In the genomic region with DNA sequence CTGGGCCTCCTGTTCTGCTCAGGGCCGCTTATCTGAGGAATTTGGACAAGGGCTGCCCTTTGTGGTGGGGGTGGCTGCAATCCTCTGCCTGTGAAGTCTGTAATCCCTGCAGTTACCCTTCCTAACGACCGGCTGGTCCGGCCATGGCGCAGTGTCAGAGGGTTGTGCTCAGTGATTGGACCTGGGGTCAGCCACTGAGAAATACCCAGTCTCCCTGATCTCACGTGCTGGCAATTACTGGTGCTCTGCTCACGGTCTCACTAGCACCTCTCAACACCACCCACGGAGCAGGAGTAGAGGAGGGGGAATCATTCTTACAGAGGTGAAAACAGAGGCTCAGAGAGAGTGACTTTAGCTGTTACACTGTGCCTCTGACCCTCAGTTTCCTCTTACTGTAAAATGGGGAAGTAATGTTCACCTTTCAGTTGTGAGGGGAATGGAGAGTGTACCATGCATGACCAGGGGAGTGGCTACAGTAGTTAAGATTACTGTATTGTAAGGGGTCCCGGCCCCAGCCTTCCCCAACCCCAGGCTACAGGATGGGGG, we compare ENCODE assay signal across 7 mouse cellular contexts. TPM values are rescaled to one million over a fixed set of nuclear protein-coding genes. Genes with fewer than 3 reads are reported as not detected.
DNase-seq lines count a peak whose midpoint lies in the region; ATAC-seq and TF ChIP-seq lines count a peak whose summit lies in the region.

No protein-coding gene starts in this region.

- 0 out of 2 replicates have a peak, but pooled peaks have one; percentile 7 for ATAC-seq in heart, embryonic 14.5 days (ENCODE audit: insufficient number of reproducible peaks, insufficient read depth, low FRiP score, low read depth)
- ATAC-seq in midbrain, embryonic 14.5 days (ENCODE audit: low FRiP score, low TSS enrichment), result no peak
- no peak for ATAC-seq in frontal cortex, adult (ENCODE audit: low TSS enrichment)

- no peaks in the 10 kb centered on the region for H3K27me3 ChIP-seq in ES-Bruce4 (ENCODE audit: control insufficient read depth, insufficient read depth, low read length, poor library complexity, severe bottlenecking)
- H3K27me3 ChIP-seq in heart, embryonic 14.5 days (ENCODE audit: control insufficient read depth, insufficient read depth, low read length), result no peaks in the 10 kb centered on the region
- H3K27me3 ChIP-seq in midbrain, embryonic 14.5 days (ENCODE audit: control insufficient read depth, insufficient read depth, low read length), result no peaks in the 10 kb centered on the region

- peaks cover 9% of the 10 kb centered on the region for H3K4me1 ChIP-seq in ES-Bruce4 (ENCODE audit: control insufficient read depth, insufficient read depth, low read length)
- H3K4me1 ChIP-seq in bone marrow, adult 2 months (ENCODE audit: control insufficient read depth, insufficient read depth, low read length), result peaks cover 5% of the 10 kb centered on the region
- H3K4me1 ChIP-seq in heart, embryonic 14.5 days (ENCODE audit: control insufficient read depth in 2 of 2, insufficient read depth in 2 of 2, low read length in 2 of 2), result peaks cover 36 to 52% of the 10 kb centered on the region in 2 experiments
- H3K4me1 ChIP-seq in midbrain, embryonic 14.5 days (ENCODE audit: control insufficient read depth, insufficient read depth, low read length), result peaks cover 47% of the 10 kb centered on the region

- H3K9ac ChIP-seq in ES-Bruce4 (ENCODE audit: low read depth, poor library complexity, severe bottlenecking), result 0 out of 2 replicates have a peak overlapping the region, but pooled peaks have one; percentile 9
- H3K9ac ChIP-seq in heart, embryonic 14.5 days (ENCODE audit: low read length), result peak overlapping the region; percentile 87
- peak overlapping the region; percentile 91 for H3K9ac ChIP-seq in midbrain, embryonic 14.5 days (replicated peaks; ENCODE audit: low read length)

- no peak overlapping the region for H3K27ac ChIP-seq in ES-Bruce4 (ENCODE audit: insufficient read depth, low read length)
- H3K27ac ChIP-seq in bone marrow, adult 2 months (ENCODE audit: control insufficient read depth, insufficient read depth, low read depth, low read length, poor library complexity), result peak overlapping the region; percentile 96
- H3K27ac ChIP-seq in heart, embryonic 14.5 days (replicated peaks in 1 of 2; ENCODE audit: control insufficient read depth in 1 of 2, insufficient read depth in 1 of 2, low read depth in 2 of 2, low read length in 2 of 2), result peak overlapping the region; percentile 84 to 88
- peak overlapping the region; percentile 49; the same call in 1 of the 2 replicates for H3K27ac ChIP-seq in midbrain, embryonic 14.5 days (replicated peaks; ENCODE audit: low read depth, low read length)

- no peak for TF ChIP-seq CTCF in ES-Bruce4 (IDR thresholded peaks at IDR 0.05; ENCODE audit: low read depth, low read length)
- no peak for TF ChIP-seq CTCF in bone marrow, adult 2 months (IDR thresholded peaks at IDR 0.05; ENCODE audit: control insufficient read depth, insufficient read depth, low read length)

- peak overlapping the region; percentile 80 for H3K4me2 ChIP-seq in heart, embryonic 14.5 days (ENCODE audit: low read length)
- H3K4me2 ChIP-seq in midbrain, embryonic 14.5 days (ENCODE audit: low read length), result peak overlapping the region; percentile 86

- TF ChIP-seq EP300 in ES-Bruce4 (IDR thresholded peaks at IDR 0.05; ENCODE audit: insufficient read depth, low read depth, low read length), result no peak

- no peaks in the 10 kb centered on the region for H3K9me3 ChIP-seq in ES-Bruce4 (replicated peaks; ENCODE audit: control insufficient read depth, insufficient read depth, low read length, poor library complexity, severe bottlenecking)
- H3K9me3 ChIP-seq in heart, embryonic 14.5 days (ENCODE audit: control insufficient read depth, low read length), result no peaks in the 10 kb centered on the region
- no peaks in the 10 kb centered on the region for H3K9me3 ChIP-seq in midbrain, embryonic 14.5 days (ENCODE audit: control insufficient read depth, low read length)

- peak; percentile 70 to 72 for DNase-seq in kidney, postnatal 36 days
- DNase-seq in midbrain, embryonic 14.5 days, result peak; percentile 29
- DNase-seq in right cerebral cortex, postnatal 4 days, result no peak

- 3% methylated on average over 9 of the region's 9 CpGs for WGBS in bone marrow, adult 2 months
- WGBS in heart, embryonic 14.5 days, result 8% methylated on average over 9 of the region's 9 CpGs
- WGBS in midbrain, embryonic 14.5 days, result 10% methylated on average over 9 of the region's 9 CpGs

- no peaks in the 10 kb centered on the region for H3K36me3 ChIP-seq in ES-Bruce4 (ENCODE audit: control insufficient read depth, insufficient read depth, low read length, poor library complexity, severe bottlenecking)
- H3K36me3 ChIP-seq in heart, embryonic 14.5 days (ENCODE audit: control insufficient read depth, insufficient read depth, low read length), result no peaks in the 10 kb centered on the region
- H3K36me3 ChIP-seq in midbrain, embryonic 14.5 days (ENCODE audit: control insufficient read depth, insufficient read depth, low read length), result no peaks in the 10 kb centered on the region

- TF ChIP-seq POLR2A in ES-Bruce4 (IDR thresholded peaks at IDR 0.05; ENCODE audit: insufficient read depth, low read length), result no peak
- no peak for TF ChIP-seq POLR2A in bone marrow, adult 2 months (IDR thresholded peaks at IDR 0.05; ENCODE audit: borderline replicate concordance, control insufficient read depth, low read depth, low read length)

- peak overlapping the region; percentile 21 for H3K4me3 ChIP-seq in ES-Bruce4 (ENCODE audit: low read depth, low read length)
- peak overlapping the region; percentile 69 for H3K4me3 ChIP-seq in bone marrow, adult 2 months (replicated peaks; ENCODE audit: control insufficient read depth, low read depth, low read length)
- peak overlapping the region; percentile 62 to 80 for H3K4me3 ChIP-seq in heart, embryonic 14.5 days (ENCODE audit: control insufficient read depth in 1 of 2, insufficient read depth in 1 of 2, low read depth in 1 of 2, low read length in 2 of 2)
- H3K4me3 ChIP-seq in midbrain, embryonic 14.5 days (replicated peaks; ENCODE audit: low read depth, low read length), result peak overlapping the region; percentile 85

RNA-seq across cellular contexts. Expression of gene Fam102a, which starts 2.3 kb away (rescaled TPM):
- 12.2 and 16.5 TPM in 2 replicates for polyA plus RNA-seq in ES-Bruce4 (2011; ENCODE audit: insufficient read depth, insufficient read length, low read depth, missing spikeins)
- polyA plus RNA-seq in bone marrow, adult 2 months (2011; ENCODE audit: insufficient read depth, insufficient read length, low replicate concordance, missing spikeins), result 5.4 and 9.7 TPM in 2 replicates
- polyA plus RNA-seq in heart, embryonic 14.5 days (2014; fragmentation: Nextera tagmentation; extraction: Ambion mirVana), result 5.8 and 6.3 TPM in 2 replicates
- 6.9 and 7.8 TPM in 2 replicates for polyA plus RNA-seq in midbrain, embryonic 14.5 days (2014; fragmentation: Nextera tagmentation; extraction: Ambion mirVana)

RNA-seq across cellular contexts. Expression of gene Dpm2, which starts 33.2 kb away (rescaled TPM):
- polyA plus RNA-seq in ES-Bruce4 (2011; ENCODE audit: insufficient read depth, insufficient read length, low read depth, missing spikeins), result 35.1 and 41.7 TPM in 2 replicates
- polyA plus RNA-seq in bone marrow, adult 2 months (2011; ENCODE audit: insufficient read depth, insufficient read length, low replicate concordance, missing spikeins), result 27.7 and 54.8 TPM in 2 replicates
- polyA plus RNA-seq in heart, embryonic 14.5 days (2014; fragmentation: Nextera tagmentation; extraction: Ambion mirVana), result 72.9 and 85.0 TPM in 2 replicates
- polyA plus RNA-seq in midbrain, embryonic 14.5 days (2014; fragmentation: Nextera tagmentation; extraction: Ambion mirVana), result 138 and 165 TPM in 2 replicates

RNA-seq across cellular contexts. Expression of gene Pip5kl1, which starts 37.2 kb away (rescaled TPM):
- polyA plus RNA-seq in ES-Bruce4 (2011; ENCODE audit: insufficient read depth, insufficient read length, low read depth, missing spikeins), result 1.8 and 4.1 TPM in 2 replicates
- polyA plus RNA-seq in bone marrow, adult 2 months (2011; ENCODE audit: insufficient read depth, insufficient read length, low replicate concordance, missing spikeins), result not detected in 2 replicates
- polyA plus RNA-seq in heart, embryonic 14.5 days (2014; fragmentation: Nextera tagmentation; extraction: Ambion mirVana), result 0.19 TPM in 1 of 2 replicates, not detected in the other
- 7.1 and 11.5 TPM in 2 replicates for polyA plus RNA-seq in midbrain, embryonic 14.5 days (2014; fragmentation: Nextera tagmentation; extraction: Ambion mirVana)

RNA-seq across cellular contexts. Expression of gene 9430097D07Rik, which starts 38.1 kb away (rescaled TPM):
- 0.44 TPM in 1 of 2 replicates, not detected in the other for polyA plus RNA-seq in ES-Bruce4 (2011; ENCODE audit: insufficient read depth, insufficient read length, low read depth, missing spikeins)
- polyA plus RNA-seq in bone marrow, adult 2 months (2011; ENCODE audit: insufficient read depth, insufficient read length, low replicate concordance, missing spikeins), result not detected in 2 replicates
- 0.13 TPM in 1 of 2 replicates, not detected in the other for polyA plus RNA-seq in heart, embryonic 14.5 days (2014; fragmentation: Nextera tagmentation; extraction: Ambion mirVana)
- 0.29 and 1.3 TPM in 2 replicates for polyA plus RNA-seq in midbrain, embryonic 14.5 days (2014; fragmentation: Nextera tagmentation; extraction: Ambion mirVana)

RNA-seq across cellular contexts. Expression of gene St6galnac4, which starts 49.5 kb away (rescaled TPM):
- 9.4 and 9.7 TPM in 2 replicates for polyA plus RNA-seq in ES-Bruce4 (2011; ENCODE audit: insufficient read depth, insufficient read length, low read depth, missing spikeins)
- polyA plus RNA-seq in bone marrow, adult 2 months (2011; ENCODE audit: insufficient read depth, insufficient read length, low replicate concordance, missing spikeins), result 8.6 and 18.7 TPM in 2 replicates
- 33.4 and 35.7 TPM in 2 replicates for polyA plus RNA-seq in heart, embryonic 14.5 days (2014; fragmentation: Nextera tagmentation; extraction: Ambion mirVana)
- polyA plus RNA-seq in midbrain, embryonic 14.5 days (2014; fragmentation: Nextera tagmentation; extraction: Ambion mirVana), result 20.1 and 24.8 TPM in 2 replicates

Comparison
In these comparisons a context has a peak if more than half of its experiments do, and no peak if none do; other contexts are left out.
1. H3K4me3 ChIP-seq: peak in every context shown above with its lines; median percentile 85 in midbrain, embryonic 14.5 days; 71 in heart, embryonic 14.5 days; 69 in bone marrow, adult 2 months; 21 in ES-Bruce4.
2. H3K9ac ChIP-seq: peak in every context shown above with its lines; median percentile 91 in midbrain, embryonic 14.5 days; 87 in heart, embryonic 14.5 days; 9 in ES-Bruce4.